Mouse (Mus musculus) frontal cortex, postnatal 25 days (tissue): ENCODE data around the gene Myl4.
A peak's percentile ranks its signal among the peaks of the same experiment; 100 is the strongest.

ENCODE experiments used
- DNase-seq, 2 experiments: peaks; one replicate each; pipeline ENCODE4 v3.0.0; 2022; ENCODE audit warnings: low spot score in 2 of 2

Gene Myl4

DNA sequence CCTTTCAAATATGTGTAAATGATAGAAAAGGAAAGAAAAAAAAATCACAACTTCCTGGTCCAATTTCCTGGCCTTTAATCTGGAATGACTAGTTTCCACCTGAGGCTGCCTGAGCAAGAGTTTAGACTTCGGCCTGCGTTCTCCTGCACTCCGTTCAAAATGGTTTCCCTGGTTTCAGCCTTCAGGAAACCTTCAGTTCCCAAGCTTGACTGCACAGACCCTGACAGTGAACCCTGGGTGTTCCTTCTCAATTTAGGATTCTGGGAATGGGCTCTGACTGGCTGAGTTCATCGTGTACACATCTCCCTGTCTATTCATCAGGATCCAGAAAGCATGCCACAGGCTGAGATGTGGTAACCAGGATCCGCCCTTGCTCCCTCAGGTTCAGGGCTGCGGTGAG, 53.7 kb downstream of the Myl4 start:
- DNase-seq: no peak

DNA sequence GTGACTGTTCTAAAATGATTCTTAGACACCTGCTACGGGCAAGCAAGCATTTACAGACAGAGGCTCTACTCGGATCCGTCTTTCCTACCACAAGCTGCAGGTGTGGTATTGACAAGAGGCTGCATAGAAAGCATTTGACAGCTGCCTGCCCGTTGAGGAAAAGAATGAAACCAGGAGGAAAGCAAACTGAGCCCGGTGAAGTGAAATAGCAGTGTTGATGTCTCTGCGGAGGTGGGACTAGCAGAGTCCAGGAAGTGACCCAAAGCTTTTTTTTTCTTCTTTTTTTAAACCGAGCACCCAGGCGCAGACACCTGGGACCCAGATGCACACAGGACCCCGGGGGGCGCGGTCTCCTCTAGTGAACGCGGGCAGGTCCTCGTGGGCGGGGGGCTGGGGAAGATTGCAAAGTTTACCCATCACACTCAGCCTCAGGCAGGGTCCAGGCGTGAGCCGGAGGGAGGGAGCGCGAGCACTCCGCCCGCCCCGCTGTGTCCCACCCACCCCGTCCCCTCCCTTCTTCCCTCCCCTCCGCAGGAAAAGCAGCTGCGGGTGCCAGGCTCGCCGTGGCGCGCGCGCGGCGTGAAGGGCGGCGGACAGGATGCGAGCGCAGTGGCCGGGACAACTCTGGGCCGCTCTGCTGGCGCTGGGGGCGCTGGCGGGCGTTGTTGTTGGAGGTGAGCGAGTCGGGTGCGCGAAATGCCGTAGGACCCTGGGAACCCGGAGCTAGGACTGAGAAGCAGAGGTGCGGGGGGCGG, 57.2 kb downstream of the Myl4 start, which contains the start of gene Itgb3:
Gene Itgb3, plus strand, starts transcription at position 510 of the 755 bp plus-strand sequence.
- peak; percentile 21 to 44 for DNase-seq

DNA sequence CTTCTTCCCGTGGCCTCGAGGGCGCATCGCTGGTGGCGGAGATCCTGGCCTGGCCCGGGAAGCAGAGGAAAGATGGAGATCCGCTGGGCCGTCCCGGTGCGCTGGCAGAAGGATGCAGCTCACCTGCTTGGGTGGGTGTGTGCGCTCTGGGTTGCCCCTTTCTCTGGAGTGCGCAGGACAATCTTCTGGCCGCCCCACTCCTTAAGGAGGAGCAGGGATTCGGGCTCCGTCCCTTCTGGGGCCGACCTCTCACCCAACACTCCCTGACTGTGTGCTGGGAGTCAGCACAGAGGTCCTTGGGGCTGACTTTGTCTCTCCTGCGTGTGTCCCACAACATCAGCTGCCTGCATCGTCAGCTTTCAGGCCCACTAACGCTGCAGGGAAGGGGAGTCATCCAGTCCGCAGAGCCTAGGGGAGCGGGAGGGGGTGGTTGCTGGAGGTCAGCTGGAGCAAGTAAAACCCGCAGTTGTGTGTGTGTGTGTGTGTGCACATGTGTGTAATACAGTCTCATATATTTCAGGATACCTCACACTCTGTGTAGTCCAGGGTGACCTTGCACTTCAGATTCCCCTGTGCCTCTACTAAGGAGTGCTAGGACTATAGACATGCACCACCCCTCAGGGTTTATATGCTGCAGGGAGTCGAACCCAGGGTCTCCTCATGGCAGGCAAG, 57.9 kb downstream of the Myl4 start:
- no peak for DNase-seq

DNA sequence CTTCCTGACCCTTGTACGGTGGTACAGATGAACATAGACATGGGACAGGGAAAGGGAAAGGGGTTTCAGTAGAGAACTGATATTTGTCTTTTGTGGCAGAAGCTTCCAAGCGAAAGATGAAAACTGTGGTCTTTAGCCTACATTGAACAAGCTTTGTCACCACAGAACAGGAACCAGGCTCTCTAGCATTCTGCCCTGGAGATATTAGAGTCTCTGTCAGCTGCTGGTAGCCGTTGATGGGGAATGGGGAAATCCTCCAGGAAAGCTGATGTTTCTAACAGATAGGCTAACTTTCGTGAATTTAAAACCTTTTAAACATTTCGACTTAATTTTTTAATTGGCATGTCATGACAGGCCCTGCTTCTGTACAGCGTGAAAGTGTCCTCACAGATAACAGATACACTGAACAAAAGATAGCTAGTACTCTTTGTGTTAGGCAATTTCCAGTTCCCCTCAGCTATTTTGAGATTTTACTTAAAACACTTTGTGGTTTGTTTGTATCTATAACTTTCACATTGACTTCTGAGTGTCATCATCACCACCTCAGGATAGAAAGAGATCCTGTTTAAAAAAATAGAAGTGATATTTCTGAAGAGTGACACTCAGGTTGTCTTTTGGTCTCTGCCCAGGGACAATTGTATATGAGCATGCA, 58.7 kb downstream of the Myl4 start:
- no peak for DNase-seq

DNA sequence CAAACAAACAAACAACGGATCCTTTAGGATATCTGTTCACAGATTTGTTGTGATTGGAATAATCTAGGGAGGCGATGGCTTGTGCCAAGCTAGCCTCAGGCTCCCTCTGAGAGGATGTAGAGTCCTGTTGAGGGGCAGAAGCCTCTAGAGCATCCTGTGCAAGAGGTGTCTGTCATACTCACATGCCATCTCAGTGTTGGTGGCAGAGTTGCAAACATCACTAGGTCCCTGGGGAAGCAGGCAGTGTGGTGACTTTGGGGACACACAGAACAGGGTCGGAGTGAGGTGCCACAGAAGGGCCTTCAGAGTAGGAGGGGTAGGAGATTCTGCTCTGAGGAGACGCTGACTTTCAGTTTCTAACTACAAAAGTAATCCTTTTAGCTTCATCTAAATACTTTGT, 59.3 kb downstream of the Myl4 start:
- no peak for DNase-seq

DNA sequence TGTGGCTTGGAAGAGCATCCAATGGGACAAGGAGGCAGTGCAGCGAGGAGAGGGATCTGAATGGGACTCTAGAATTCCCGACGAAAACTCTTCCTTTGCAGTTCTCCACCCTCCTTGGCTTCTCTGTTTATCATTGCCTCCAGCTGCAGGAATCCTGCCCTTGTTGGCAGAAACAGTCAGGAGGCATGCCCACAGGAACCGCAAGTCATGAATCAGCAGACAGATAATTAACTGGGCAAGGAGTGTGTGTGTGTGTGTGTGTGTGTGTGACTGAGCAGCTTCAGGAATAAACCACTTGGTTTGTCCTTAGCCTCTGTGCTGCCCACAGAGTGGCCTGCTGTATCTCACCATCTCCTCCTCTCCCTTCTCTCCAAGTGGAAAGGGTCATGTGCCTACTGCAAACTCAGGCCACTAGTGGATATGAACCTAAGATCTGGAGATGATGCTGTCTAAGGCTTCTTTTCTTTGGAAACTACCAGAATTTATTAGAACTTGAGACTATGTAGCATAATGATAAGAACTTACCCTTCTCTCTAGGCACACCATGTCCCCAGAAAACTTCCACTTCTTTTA, 61.2 kb downstream of the Myl4 start:
- no peak for DNase-seq

DNA sequence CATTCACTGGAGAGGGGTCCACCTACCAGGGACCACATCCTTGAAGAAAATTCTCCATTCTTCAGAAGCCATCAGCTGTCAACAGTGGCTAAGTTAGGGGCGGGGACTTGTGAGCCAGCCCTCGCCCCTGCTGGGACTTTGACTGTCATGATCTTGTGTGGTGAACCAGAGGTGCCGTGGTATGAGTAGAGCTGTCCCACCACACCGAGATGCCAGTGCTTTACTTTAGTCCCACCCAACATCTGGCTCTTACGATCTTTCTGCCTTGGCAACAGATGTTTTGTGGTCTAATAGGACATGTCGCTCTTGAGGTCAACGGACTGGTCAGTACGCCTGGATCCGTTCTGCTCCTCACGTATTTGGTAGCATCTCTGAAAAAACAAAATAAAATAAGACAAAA, 63.1 kb downstream of the Myl4 start:
- no peak for DNase-seq

DNA sequence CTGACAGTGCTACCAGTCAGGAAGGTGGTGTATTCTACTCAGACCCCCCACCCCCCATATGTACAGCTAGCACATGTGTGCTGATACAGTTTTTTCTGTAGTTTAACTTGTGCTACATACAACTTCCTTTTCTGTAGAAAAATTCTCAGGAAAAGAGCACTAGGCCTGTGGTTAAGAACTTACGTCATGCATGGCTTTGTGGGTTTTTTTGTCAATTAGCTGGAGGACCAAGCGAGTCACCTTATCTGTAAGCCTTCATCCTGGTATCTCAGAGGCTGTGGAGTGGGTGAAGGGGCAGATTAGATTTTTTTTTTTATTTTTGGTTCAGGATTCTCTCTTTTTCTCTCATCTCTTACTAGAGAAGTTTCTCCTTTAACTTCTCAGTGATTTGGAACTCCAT, 63.7 kb downstream of the Myl4 start:
- no peak for DNase-seq

DNA sequence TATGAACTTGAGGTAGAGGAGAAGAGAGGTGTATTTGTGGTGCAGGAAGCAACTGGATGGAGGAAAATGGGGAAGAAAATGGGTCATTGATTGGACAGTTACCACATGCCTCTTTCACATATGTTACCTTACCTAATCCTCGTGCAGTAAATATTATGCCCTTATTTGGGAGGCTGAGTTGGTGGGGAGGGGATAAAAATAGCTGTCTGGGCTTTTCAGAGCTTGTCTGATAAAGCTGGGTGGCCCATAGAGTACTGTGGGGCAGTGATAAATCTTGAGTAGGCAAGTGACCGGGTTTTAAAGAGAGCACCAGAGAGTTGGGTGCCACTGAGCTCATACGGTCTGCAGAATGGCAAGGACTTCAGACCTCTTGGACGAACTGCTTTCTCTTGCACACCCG, 65.7 kb downstream of the Myl4 start:
- DNase-seq: no peak

DNA sequence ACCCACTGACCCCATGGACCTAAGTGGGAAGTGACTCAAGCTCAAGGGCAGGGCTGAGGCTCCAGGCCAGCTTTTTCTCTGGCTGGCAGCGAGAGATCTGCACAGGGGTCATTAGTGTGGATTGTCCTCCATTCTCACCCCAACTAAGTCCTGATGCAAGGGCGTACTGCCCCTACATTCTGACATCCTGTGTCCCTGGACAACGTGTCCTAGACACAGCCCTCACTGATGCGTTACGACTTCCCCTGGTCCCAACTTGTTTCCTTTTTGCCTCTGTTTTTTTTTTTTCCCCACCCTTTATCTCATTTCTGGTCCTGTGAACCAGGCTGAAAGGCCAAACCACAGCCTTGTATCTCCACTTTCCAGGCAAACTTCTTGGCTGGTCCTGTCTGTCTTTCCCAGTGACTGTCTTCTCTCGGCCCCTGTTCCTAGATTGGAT, 68.2 kb downstream of the Myl4 start:
- DNase-seq: no peak

DNA sequence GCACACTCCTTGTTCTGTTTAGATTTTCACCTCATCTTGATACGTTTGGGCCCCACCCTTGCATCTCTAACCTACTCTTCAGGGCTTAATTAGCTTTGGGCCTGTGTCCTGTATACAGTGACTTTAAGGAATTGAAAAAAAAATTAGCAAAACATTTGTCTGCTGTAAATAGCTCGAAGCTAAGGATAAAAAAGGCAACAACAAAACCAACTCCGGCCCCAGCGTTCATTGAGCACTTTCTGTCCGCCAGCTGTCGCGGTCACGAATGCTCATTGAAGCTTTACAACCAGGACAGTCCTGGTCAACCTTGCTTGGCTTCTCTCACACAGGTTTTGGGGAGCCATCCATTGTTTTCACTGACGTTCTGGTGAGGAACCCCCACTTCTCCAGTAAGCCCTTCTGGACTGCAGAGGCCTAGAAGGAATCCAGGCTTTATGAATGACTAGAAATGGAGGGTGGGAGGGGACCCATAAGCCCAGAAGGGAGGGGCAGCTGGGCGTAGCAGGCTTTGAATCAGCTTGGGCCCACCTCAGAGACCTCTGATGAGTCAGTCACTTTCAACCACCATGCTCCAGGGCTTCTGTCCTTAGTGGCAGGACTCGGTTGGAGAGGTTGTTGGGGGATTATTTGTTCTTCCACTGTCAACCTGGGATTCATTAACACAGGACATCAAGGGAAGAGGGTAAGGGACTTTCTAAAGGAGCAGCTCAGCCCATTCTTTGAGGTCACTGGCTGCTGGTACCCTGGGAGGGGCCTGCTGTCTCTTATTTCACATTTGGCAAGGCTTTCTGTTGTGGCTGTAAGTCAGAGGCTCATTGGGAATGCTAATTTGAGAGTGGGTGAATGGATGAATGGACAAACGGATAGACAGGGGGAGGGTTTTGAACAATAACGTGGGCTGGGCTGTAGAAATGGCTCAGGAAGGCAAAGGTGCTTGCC, 68.9 kb downstream of the Myl4 start:
- no peak for DNase-seq

DNA sequence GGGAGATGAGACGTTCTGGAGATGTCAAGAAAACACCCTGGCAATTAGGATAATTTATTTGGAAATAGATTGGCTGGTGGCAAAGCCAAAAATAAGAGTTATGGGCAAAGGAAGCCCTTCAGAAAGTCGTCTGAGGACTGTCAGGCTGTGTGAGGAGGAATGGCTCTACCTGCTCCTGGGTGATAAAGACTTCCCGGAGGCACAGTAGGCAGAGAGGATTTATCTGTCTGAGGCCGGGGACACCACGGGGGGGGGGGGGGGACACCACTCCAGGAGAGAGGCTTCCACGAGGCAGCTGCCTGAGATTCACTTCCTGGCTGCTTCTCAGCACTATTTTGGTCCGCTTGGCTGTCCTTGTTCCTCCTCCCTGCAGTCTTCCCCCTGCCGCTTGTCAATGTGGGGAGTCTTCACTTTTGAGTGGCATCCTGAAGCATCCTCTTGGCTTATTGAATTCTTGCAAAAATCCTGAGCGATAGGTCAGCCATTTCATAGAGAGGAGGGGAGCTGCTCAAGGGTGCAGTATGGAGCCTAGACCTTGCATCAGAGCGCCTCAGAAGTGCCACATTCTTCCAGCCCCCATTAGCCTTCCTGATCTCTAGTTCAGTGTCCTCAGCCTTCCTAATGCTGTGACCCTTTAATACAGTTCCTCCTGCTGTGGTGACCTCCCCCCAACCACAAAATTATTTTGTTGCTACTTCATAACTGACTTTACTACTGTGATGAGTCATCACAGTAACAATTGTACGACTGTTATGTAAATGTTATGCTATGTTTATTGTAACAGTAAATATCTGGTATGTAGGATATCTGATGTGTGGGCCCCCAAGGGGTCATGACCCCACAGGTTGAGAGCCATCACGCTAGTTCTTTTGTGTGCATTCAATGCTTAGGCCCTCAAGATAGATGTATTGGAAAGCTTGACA, 71.8 kb downstream of the Myl4 start:
- no peak for DNase-seq

DNA sequence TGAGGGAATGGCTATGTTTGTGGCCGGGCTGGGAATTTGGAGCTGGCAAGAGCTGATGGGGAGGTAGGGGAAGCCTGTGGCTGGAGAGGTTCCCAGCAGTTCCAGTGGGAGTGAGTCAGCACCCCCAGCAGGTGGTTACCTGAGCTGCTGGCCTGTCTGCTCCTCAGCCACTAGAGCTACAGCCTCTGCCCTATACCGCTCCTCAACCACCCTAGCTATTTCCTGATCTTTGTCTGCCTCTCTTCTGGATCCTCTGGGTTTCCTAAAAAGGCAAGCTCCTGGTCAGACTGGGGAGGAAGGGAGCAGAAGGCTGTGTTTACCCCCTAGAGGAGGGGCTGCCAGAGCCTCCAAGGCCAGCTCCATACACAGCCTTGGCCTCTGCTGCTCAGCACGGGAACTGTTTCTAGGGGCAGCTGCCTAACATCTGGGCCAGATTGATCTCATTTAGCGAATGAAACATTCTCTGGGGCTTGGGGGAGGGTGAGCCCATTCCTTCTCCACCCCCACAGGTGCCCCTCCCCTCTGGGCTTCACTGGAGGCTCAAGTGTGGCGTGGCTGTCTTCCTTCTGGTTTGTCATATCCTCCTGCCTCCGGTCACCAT, 74.4 kb downstream of the Myl4 start:
- DNase-seq: no peak

DNA sequence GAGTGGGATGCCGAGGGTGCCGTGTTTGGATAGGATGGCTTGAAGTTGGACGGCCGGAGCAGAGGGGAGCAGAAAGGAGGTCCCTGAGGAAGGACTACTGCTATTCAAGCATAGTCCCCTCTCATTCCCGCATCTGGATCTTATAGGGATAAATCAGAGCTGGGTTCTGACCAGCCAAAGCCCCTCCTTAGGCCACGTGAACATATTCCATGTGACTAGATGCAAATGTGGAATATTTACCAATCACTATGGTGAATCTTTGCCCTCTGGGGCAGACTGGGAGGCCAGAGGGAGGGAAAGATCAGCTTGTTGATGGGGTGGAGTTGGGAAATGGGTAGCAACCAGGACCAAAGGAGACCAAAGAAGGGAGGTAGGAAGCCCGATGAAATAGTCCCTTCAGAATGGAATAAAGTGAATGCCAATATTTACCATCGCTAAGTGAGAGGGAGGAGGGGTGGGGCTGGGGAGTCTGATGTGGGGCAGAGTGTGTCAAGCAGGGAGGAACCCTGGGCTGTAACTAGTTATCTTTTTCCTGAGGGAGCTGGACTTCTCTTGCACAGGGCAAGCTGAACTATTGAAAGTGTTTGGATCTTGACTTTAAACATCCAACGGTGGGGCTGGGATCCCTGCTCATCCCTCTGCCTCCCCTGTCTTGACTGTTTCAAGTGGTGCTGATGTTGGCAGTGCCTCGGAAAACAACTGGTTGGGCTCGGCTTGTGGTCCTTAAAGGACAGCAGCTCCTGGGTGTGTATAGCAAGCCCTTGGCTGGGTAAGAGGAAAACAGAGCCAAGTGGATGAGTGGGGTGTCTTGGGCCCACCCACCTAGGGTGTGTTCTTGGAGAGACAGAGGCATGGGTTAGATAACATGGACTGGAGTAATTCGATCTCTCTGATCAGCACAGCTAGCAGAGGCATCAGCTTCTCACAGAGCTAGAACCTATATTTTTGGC, 75.3 kb downstream of the Myl4 start:
- DNase-seq: no peak

DNA sequence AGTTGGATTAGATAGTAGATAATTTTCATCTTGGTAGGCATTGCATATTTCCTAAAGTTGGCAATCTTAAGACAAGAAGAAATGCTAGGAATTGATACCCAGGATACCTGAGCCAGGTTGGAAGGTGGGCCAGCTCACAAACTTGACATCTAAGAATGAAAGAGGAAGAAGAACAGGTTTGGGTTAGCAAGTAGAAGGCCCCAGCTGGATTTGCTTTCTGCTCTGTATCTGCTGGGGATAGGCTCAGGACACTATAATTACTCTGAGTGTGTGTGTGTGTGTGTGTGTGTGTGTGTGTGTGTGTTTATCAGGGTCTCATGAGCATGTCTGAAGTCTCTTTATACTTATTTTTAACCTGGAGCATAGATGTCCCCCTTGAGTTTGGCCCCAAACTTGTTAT, 76.2 kb downstream of the Myl4 start:
- no peak for DNase-seq

DNA sequence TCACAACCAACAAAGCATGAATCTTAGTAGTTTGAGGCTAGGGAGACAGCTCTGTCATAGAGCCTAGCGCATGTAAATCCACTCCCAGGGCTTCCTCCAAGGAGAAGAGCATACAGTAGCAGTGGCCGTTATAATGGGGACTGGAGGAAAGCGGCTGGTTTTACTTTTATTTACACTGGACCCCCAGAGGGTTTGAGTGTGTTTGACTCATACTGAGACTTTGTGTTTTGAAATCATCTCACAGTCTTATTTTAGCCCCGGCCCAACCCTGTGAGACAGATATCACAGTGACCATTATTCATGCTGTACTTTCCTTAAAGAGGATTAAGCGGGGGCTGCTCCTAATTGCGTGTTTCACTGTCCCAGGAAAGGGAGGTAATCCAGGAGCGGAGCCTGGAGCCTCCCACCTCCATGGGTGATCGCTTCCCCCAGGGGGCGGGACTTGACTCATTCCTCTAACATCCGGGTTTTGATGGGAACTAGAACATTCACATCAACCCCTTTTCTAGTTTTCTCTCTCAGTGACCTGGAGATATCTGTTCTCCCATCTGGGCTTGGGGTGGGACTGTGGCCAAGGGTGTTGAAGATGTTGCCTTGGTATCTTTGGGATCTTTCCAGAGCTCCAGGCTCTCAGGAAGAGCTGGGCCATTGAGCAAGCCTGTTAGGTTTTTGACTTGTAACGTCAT, 77.3 kb downstream of the Myl4 start:
- DNase-seq: no peak

DNA sequence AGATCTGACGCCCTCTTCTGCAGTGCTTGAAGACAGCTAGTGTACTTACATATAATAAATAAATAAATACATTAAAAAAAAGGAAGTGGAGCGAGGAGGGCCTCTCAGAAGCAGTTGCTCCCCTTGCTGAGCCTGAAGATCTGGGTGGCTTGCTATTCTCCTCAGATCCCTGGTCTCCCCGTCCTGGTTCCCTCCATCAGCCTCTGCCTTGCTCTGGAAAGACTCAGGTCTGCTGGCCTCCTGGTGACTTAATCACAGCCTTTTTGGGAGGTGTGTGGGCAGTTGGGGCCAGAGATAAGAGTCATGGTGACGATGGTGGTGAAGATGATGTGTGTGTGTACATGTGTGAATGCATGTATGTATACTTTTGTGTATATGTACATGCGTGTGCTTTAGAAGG, 78.1 kb downstream of the Myl4 start:
- no peak for DNase-seq

DNA sequence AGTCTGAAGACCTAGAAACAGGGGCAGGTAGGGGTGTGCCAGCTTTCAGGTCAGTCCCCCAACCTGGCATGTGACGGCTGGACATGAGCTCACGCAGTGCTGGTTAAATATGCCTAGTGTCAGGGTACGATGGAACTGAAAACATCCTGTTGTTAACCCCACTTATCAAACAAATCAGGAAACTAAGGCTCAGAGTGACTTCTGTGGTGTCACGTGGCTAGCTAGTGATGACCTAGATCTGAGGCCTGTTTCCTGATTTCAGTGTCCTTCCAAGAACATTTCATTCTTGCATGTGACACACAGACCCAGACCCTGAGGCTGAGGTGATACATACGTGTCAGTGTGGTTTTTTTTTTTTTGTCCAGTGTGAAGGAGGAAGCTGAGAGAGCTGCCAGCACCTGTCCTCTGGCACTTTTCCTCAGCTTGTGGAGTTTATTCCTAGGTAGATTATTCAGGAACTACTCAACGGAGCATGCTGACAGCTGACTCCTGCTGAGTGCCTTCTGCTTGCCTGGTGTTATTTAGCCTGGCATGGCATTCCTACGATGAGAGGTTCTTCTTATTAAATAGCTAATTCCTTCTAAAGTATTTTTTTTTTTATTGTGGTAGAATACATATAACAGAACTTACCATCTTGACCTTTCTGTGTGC, 79.8 kb downstream of the Myl4 start:
- DNase-seq: no peak
